Mouse (Mus musculus) heart, postnatal 10 days (tissue): ENCODE results near the gene Nde1. TPM values are rescaled to one million over a fixed set of nuclear protein-coding genes. Genes with fewer than 3 reads are reported as not detected.
A peak's percentile ranks its signal among the peaks of the same experiment; 100 is the strongest.
"Not testable (repeated sequence)": the region's sequence is repeated elsewhere in the genome, so short reads cannot be mapped to it uniquely, and the experiment has no call there.

Experiments used
- DNase-seq, 2 experiments: peaks; one replicate each; pipeline ENCODE4 v3.0.0; 2021
- intact Hi-C: fragments of 180-260 bp; cut with DNase I; formaldehyde crosslinking; loops from one replicate; pipeline ENCODE4 v1.15.1; 2025
- total RNA-seq, 2 experiments: library from RNA; stranded (reverse); gene quantifications; 2 replicates each; pipeline ENCODE4 v1.2.3; 2021

The Nde1 gene
- total RNA-seq: 10 to 100 TPM; 34.8 to 39.2 TPM

DNA sequence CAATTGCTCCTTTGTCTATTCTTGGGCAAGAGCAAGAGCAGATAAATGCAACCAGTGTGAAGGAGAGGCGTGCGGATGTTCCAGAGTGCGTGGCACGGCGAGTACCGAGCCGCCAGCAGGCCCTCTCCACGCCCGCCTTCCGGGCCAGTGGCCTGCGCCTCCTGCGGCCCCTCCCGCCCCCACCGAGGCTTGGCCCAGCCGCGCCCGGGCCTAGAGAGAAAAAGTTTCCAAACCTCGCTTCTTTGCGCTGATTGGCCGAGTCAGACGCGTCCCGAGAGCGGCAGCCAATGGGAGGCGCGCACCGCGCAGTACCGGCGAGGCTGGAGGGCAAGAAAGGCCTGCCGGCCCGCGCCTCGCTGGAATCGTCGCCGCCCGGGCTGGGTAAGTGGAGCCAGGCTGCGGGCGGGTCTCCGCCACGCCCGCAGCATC lies at the start of gene Nde1, which contains the start of gene Marf1:
Gene Nde1 (plus strand): TSS at position 288 of the 429 bp plus-strand sequence.
Gene Marf1 (minus strand): TSS at position 364 of the 429 bp plus-strand sequence.
- peak; percentile 95 to 96 for DNase-seq
- intact Hi-C loops: loop anchor here (5.0 kb wide), 2 partner anchors 154 to 341 kb away; partner anchors contain the start of gene Fopnl

DNA sequence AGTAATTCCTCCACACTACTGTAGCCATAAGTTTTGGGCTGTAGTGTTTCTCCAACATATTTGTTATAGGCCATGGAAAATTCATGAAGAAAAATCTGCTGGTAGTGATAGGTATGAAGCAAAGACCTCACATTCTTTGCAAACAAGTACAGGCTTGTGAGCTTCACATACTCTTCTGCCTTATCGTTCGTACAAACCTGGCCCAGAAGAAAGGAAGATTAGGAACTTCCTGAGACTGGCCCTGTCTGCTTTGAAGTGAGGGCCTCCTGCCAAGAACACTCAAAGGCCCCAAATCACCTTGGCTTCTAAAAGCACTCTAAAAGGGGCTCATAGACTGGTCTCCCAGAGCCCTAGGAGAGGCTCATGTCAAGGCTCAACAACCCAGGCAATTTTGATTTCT lies 45.8 kb upstream of the Nde1 start:
- DNase-seq: no peak
- intact Hi-C loops: no loop called here

- intact Hi-C loops: no loop called here
- DNase-seq: no peak
Observed at GRCm38 (mm10) chr16:14120941-14121340, 42.1 kb upstream of the Nde1 start.

GRCm38 (mm10) chr16:14121563-14121962 lies 41.5 kb upstream of the Nde1 start:
- intact Hi-C loops: no loop called here
- no peak for DNase-seq

- intact Hi-C loops: no loop called here
Observed at GRCm38 (mm10) chr16:14122586-14122985, 40.5 kb upstream of the Nde1 start.

GRCm38 (mm10) chr16:14123901-14124300 lies 39.2 kb upstream of the Nde1 start:
- no peak for DNase-seq
- intact Hi-C loops: no loop called here

More at GRCm38 (mm10) chr16:14122586-14122985, 40.5 kb upstream of the Nde1 start:
- no peak for DNase-seq

GRCm38 (mm10) chr16:14124709-14125108 lies 38.4 kb upstream of the Nde1 start:
- intact Hi-C loops: no loop called here
- no peak for DNase-seq

DNA sequence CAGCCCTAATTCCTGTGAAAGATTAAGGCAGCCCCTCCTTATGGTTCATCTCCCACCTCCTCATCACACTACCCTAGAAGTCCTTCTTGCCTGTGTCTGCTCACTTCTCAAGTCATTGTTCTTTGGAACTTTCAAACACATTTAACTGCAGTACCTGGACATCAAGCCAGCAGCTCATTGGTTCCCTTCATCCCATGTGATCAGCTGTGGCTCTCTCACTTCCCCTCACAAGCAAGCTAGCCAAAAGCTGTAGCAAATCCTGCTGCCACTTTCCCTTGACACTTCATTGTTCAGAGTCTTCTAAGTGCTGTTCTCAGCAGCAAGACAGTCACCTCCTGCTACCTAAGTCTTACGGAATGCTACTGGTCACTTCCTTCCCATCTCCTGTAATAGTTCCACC lies 37.8 kb upstream of the Nde1 start:
- intact Hi-C loops: no loop called here
- no peak for DNase-seq

- intact Hi-C loops: no loop called here
- DNase-seq: no peak
Observed at GRCm38 (mm10) chr16:14128977-14129376, 34.1 kb upstream of the Nde1 start.

DNA sequence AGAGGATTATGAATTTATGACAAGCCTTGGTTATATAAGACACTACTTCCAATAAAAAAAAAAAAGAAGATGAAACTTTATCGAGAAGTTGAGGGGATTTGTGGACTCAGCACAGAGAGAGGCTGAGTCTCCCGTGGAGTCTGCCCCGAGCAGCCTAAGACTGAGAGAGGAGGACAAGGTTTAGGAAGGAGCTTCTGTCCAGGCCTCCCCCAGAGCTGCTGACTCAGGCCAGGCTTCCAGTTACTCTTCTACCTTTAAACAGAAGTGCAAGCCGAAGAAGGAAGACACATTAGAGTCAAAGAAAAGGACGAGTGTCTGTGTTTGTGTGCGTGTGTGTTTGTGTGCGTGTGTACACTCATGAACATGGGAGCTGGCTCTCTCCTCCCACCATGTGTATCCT lies 32.3 kb upstream of the Nde1 start:
- DNase-seq: no peak
- intact Hi-C loops: loop anchor here (5.0 kb wide), 1 partner anchor 228 kb away; the partner anchor contains the start of genes Mpv17l and Pdxdc1

- no peak for DNase-seq
- intact Hi-C loops: loop anchor here (5.0 kb wide), 1 partner anchor 229 kb away; the partner anchor contains the start of genes Mpv17l and Pdxdc1
Observed at GRCm38 (mm10) chr16:14131376-14131775, 31.7 kb upstream of the Nde1 start.

DNA sequence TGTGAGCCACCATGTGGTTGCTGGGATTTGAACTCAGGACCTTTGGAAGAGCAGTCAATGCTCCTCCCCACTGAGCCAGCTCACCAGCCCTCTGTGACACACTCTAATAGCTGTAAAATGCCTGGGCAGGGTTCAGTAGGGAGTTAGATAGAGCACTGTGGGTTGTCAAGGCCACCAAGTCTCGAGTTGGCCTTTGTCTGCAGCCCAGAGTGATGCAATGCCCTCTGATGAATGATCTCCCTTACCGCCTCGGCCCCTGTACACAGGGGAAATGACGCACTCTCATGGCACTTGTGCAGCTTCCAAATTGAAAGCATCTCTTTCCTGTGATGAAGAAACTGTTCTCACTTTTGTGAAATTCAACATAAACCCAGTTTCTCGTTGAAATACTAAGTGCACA lies 31.2 kb upstream of the Nde1 start:
- no peak for DNase-seq
- intact Hi-C loops: loop anchor here (5.0 kb wide), 1 partner anchor 230 kb away; the partner anchor contains the start of genes Mpv17l and Pdxdc1

GRCm38 (mm10) chr16:14135014-14135413 lies 28.1 kb upstream of the Nde1 start:
- DNase-seq: no peak
- intact Hi-C loops: no loop called here

DNA sequence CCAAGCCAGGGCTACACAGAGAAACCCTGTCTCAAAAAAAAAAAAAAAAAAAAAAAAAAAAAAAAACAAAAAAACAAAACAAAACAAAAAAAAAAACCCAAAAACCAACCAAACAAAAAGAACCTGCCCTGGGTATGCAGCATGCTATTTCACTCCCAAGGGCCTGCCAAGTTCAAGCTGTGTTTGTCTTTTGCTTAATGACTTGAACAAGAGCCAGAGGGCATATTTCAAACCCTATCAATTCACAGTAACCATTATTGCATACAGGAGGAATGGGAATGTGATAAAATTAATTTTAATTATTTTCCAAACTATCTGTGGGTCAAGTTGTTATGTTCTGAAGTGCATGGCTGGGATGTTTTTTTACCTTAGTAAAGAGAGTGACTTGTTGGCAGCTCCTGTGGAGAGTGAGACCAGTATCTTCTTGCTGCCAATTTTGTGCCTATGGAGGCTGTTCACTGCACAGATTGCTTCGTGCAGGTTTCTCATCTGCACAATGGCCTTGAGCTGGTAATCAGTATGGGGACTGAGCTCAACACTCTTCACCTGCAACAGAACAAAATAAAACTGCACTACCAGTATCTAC lies 25.0 kb upstream of the Nde1 start:
- DNase-seq: no peak
- intact Hi-C loops: no loop called here

- DNase-seq: no peak
- intact Hi-C loops: no loop called here
Observed at GRCm38 (mm10) chr16:14139106-14139505, 24.0 kb upstream of the Nde1 start.

DNA sequence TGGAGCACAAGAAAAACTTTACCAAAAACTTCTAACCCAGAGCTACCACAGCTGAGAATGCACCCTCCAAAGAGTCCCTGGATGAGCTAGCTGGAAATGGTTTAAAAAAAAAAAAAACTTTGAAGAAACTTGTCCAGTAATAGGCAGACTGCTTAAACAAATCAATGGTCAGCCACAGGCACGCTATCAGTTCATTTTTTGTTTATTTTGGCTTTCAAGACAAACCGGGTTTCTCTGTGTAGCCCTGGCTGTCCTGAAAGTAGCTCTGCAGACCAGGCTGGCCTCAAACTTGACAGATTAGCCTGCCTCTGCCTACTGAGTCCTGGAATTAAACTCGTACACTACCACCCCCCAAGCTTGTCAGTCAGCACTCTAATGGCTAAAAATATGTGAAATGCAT lies 19.8 kb upstream of the Nde1 start:
- no peak for DNase-seq
- intact Hi-C loops: no loop called here

DNA sequence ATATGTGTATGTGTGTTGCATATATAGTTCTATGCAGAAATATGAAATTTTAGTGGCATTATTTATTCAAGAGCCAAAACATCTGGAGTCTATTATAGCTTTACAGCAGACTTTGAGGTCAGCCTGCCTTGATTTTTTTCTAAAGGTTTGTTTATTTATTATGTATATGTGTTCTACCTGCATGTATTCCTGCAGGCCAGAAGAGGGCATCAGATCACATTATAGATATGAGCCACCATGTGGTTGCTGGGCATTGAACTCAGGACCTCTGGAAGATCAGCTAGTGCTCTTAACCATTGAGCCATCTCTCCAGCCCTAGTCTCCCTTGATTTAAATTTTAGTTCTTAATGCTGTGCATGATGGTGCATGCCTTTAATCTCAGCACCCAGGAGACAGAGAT lies 15.4 kb upstream of the Nde1 start:
- intact Hi-C loops: no loop called here
- DNase-seq: no peak

- no peak for DNase-seq
- intact Hi-C loops: loop anchor here (10.0 kb wide), 1 partner anchor 477 kb away; the partner anchor contains the start of genes 3110001I22Rik and Bfar
Observed at GRCm38 (mm10) chr16:14151718-14152117, 11.4 kb upstream of the Nde1 start.

GRCm38 (mm10) chr16:14155638-14156037 lies 7.4 kb upstream of the Nde1 start:
- not testable (repeated sequence) for DNase-seq
- intact Hi-C loops: loop anchor here (5.0 to 10.0 kb wide), 2 partner anchors 253 to 481 kb away; partner anchors contain the start of genes 3110001I22Rik, Bfar, Mpv17l and Pdxdc1

DNA sequence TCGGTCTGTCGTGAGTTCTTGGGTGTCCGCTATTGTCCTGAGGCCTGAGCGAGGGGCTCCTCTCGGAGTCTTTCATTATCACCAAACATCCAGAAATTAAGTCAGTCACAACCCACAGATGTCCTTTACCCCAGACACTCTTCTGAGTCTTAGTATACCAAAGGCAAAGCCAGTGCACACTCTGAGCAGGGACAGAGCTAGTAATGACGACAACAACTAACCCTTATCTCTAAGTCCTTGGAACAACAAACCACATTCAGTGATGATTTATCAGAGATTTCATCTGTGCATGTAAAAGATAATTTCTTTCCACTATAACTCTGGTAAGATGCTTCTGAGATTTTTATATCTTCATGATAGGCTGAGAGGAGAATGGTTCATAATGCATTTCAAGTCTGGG lies 6.8 kb upstream of the Nde1 start:
- DNase-seq: no peak
- intact Hi-C loops: loop anchor here (5.0 to 10.0 kb wide), 2 partner anchors 254 to 482 kb away; partner anchors contain the start of genes 3110001I22Rik, Bfar, Mpv17l and Pdxdc1

DNA sequence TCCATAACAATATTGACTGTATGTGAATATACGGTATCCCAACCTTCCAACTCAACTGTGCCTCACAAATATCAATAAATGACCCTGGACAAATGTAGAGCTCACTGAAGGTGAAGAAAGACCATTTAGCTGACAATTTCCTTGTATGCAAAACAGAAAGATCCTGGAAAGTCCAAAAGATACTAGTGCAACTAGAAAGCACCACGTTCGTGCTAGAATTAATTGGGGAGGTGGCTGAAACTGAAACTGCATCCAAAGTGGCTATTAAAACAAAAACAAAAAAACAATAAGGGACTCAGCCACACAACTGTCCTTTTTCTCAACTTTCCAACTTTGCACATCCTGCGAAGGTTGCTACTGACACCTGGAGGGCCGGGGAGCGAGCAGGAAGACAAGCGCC lies 4.5 kb upstream of the Nde1 start:
- DNase-seq: no peak
- intact Hi-C loops: loop anchor here (5.0 to 10.0 kb wide), 2 partner anchors 256 to 484 kb away; partner anchors contain the start of genes 3110001I22Rik, Bfar, Mpv17l and Pdxdc1
